Mouse (Mus musculus) hindbrain, embryonic 11.5 days (tissue): ENCODE data around the gene Hes2. TPM values are rescaled to one million over a fixed set of nuclear protein-coding genes. Genes with fewer than 3 reads are reported as not detected.
A peak's percentile ranks its signal among the peaks of the same experiment; 100 is the strongest.

Experiments
- ATAC-seq: fragments of 200-750 bp; cut with Nextera tagmentation; 2 replicates; pipeline ENCODE4 v1.8.0; 2017; ENCODE audit warnings: mild to moderate bottlenecking, moderate TSS enrichment, moderate library complexity; ENCODE audit not compliant: low FRiP score
- DNase-seq: peaks from one replicate; pipeline ENCODE4 v3.0.0-alpha.2; 2015; ENCODE audit warnings: low spot score
- H3K27ac ChIP-seq: fragments of 300-500 bp; sonication (generic); 2 replicates; pipeline ENCODE4 v1.5.1; 2014; ENCODE audit warnings: mild to moderate bottlenecking, low read depth, low read length
- H3K27me3 ChIP-seq: fragments of 300-500 bp; sonication (generic); 2 replicates; pipeline ENCODE4 v1.6.1; 2014; ENCODE audit warnings: mild to moderate bottlenecking, low read length, moderate library complexity, mixed read lengths; ENCODE audit not compliant: control insufficient read depth, insufficient read depth
- H3K36me3 ChIP-seq: fragments of 300-500 bp; sonication (generic); 2 replicates; pipeline ENCODE4 v1.6.1; 2014; ENCODE audit warnings: mild to moderate bottlenecking, low read length, moderate library complexity, mixed read lengths; ENCODE audit not compliant: control insufficient read depth, insufficient read depth
- H3K4me1 ChIP-seq: fragments of 300-500 bp; sonication (generic); replicated peaks from 2 replicates; pipeline ENCODE4 v1.6.1; 2014; ENCODE audit warnings: low read length, mixed read lengths; ENCODE audit not compliant: control insufficient read depth, insufficient read depth
- H3K4me2 ChIP-seq: fragments of 300-500 bp; sonication (generic); replicated peaks from 2 replicates; pipeline ENCODE4 v1.6.1; 2014; ENCODE audit warnings: mild to moderate bottlenecking, low read depth, low read length
- H3K4me3 ChIP-seq: fragments of 300-500 bp; sonication (generic); 2 replicates; pipeline ENCODE4 v1.5.1; 2014; ENCODE audit warnings: low read depth, low read length
- H3K9ac ChIP-seq: fragments of 300-500 bp; sonication (generic); 2 replicates; pipeline ENCODE4 v1.6.1; 2014; ENCODE audit warnings: low read depth, low read length
- H3K9me3 ChIP-seq: fragments of 300-500 bp; sonication (generic); 2 replicates; pipeline ENCODE4 v1.6.1; 2016; ENCODE audit warnings: low read length; ENCODE audit not compliant: control insufficient read depth
- WGBS: fragments of 180-500 bp; shearing (Covaris S2); extraction: QIAGEN DNeasy Blood & Tissue Kit; methylation state at CpG from one replicate; pipeline ENCODE4 v1.1.7; 2014; 5-methylcytosine and 5-hydroxymethylcytosine counted together
- polyA plus RNA-seq: library from polyadenylated mRNA; unstranded; fragments of >200 nt; fragmentation: Nextera tagmentation; extraction: Ambion mirVana; gene quantifications from 2 replicates; pipeline ENCODE4 v1.2.1, GENCODE M21; 2014

Hes2 gene
- polyA plus RNA-seq = 2.7 and 4.3 TPM in 2 replicates

GRCm38 (mm10) chr4:152158585-152159284 lies at the start of gene Hes2:
Hes2 (plus strand) TSS chr4:152158867.
- peaks cover 61% of the 10 kb centered on the region for H3K27me3 ChIP-seq
- WGBS = 5% methylated on average over 35 of the region's 35 CpGs
- H3K9ac ChIP-seq = no peak within 1 kb of the TSS
- peaks cover 10% of the 10 kb centered on the region for H3K4me1 ChIP-seq
- ATAC-seq (0 out of 2 replicates have a peak, but pooled peaks have one; percentile 40), DNase-seq (peak; percentile 44)
- H3K4me2 ChIP-seq = peak within 1 kb of the TSS; percentile 22
- H3K9me3 ChIP-seq = no peaks in the 10 kb centered on the region
- peak within 1 kb of the TSS; percentile 17; the same call in 1 of the 2 replicates for H3K4me3 ChIP-seq
- H3K36me3 ChIP-seq = no peaks in the 10 kb centered on the region
- no peak within 1 kb of the TSS for H3K27ac ChIP-seq

- H3K36me3 ChIP-seq = no peaks in the 10 kb centered on the region
- H3K4me2 ChIP-seq = no peak overlapping the region
- H3K27ac ChIP-seq = no peak overlapping the region
- H3K9ac ChIP-seq = no peak overlapping the region
- whole genome bisulfite sequencing = 79% methylated on average over 3 of the region's 3 CpGs
- H3K4me3 ChIP-seq = no peak overlapping the region
- no peaks in the 10 kb centered on the region for H3K9me3 ChIP-seq
- H3K27me3 ChIP-seq = peaks cover 5% of the 10 kb centered on the region
- ATAC-seq = no peak
- peaks cover 6% of the 10 kb centered on the region; the same call in 1 of the 2 replicates for H3K4me1 ChIP-seq
- DNase-seq = no peak
Observed at GRCm38 (mm10) chr4:152109509-152109908, 49.2 kb upstream of the Hes2 start.

GRCm38 (mm10) chr4:152110689-152111088 lies 48.0 kb upstream of the Hes2 start:
- H3K4me2 ChIP-seq = no peak overlapping the region
- no peak overlapping the region for H3K27ac ChIP-seq
- WGBS = 83% methylated on average over 4 of the region's 4 CpGs
- H3K9me3 ChIP-seq = no peaks in the 10 kb centered on the region
- peaks cover 11% of the 10 kb centered on the region; the same call in 1 of the 2 replicates for H3K4me1 ChIP-seq
- H3K9ac ChIP-seq = no peak overlapping the region
- H3K27me3 ChIP-seq = peaks cover 17% of the 10 kb centered on the region
- H3K36me3 ChIP-seq = no peaks in the 10 kb centered on the region
- no peak overlapping the region for H3K4me3 ChIP-seq
- DNase-seq = no peak
- no peak for ATAC-seq

GRCm38 (mm10) chr4:152112329-152112728 lies 46.3 kb upstream of the Hes2 start:
- no peak for DNase-seq
- no peak for ATAC-seq
- H3K9ac ChIP-seq = no peak overlapping the region
- H3K9me3 ChIP-seq = no peaks in the 10 kb centered on the region
- peaks cover 32% of the 10 kb centered on the region for H3K27me3 ChIP-seq
- H3K36me3 ChIP-seq = no peaks in the 10 kb centered on the region
- H3K4me1 ChIP-seq = peaks cover 14% of the 10 kb centered on the region
- WGBS = 82% methylated on average over 9 of the region's 9 CpGs
- H3K4me2 ChIP-seq = no peak overlapping the region
- no peak overlapping the region for H3K27ac ChIP-seq
- no peak overlapping the region for H3K4me3 ChIP-seq

- 51% methylated on average over 16 of the region's 16 CpGs for WGBS
- Histone ChIP-seq H3K4me3 (no peak overlapping the region), H3K9me3 (no peaks in the 10 kb centered on the region), H3K36me3 (no peaks in the 10 kb centered on the region), H3K9ac (no peak overlapping the region), H3K27me3 (peaks cover 50% of the 10 kb centered on the region), H3K27ac (no peak overlapping the region), H3K4me2 (no peak overlapping the region), H3K4me1 (peaks cover 9% of the 10 kb centered on the region)
- ATAC-seq = peak; percentile 33; the same call in 1 of the 2 replicates
- no peak for DNase-seq
Observed at GRCm38 (mm10) chr4:152114080-152114479, 44.6 kb upstream of the Hes2 start.

GRCm38 (mm10) chr4:152115921-152116612 lies 42.6 kb upstream of the Hes2 start, which contains the start of gene Tnfrsf25:
Tnfrsf25 (plus strand) TSS chr4:152115934.
- Histone ChIP-seq H3K4me2 (peak within 1 kb of the TSS; percentile 22), H3K9ac (no peak within 1 kb of the TSS), H3K27me3 (peaks cover 70% of the 10 kb centered on the region), H3K27ac (no peak within 1 kb of the TSS), H3K4me3 (no peak within 1 kb of the TSS), H3K36me3 (no peaks in the 10 kb centered on the region), H3K4me1 (peaks cover 22% of the 10 kb centered on the region), H3K9me3 (no peaks in the 10 kb centered on the region)
- 2% methylated on average over 29 of the region's 30 CpGs for WGBS
- no peak for DNase-seq
- no peak for ATAC-seq

- no peak overlapping the region for H3K27ac ChIP-seq
- no peaks in the 10 kb centered on the region for H3K9me3 ChIP-seq
- no peak overlapping the region for H3K4me3 ChIP-seq
- H3K4me1 ChIP-seq = peaks cover 22% of the 10 kb centered on the region
- ATAC-seq (no peak), DNase-seq (no peak)
- 75% methylated on average over 9 of the region's 9 CpGs for WGBS
- H3K36me3 ChIP-seq = no peaks in the 10 kb centered on the region
- H3K9ac ChIP-seq = no peak overlapping the region
- no peak overlapping the region for H3K4me2 ChIP-seq
- H3K27me3 ChIP-seq = peaks cover 85% of the 10 kb centered on the region
Observed at GRCm38 (mm10) chr4:152117538-152117937, 41.1 kb upstream of the Hes2 start.

- H3K27me3 ChIP-seq = peaks cover 98% of the 10 kb centered on the region
- no peaks in the 10 kb centered on the region for H3K9me3 ChIP-seq
- no peaks in the 10 kb centered on the region for H3K36me3 ChIP-seq
- H3K9ac ChIP-seq = no peak overlapping the region
- H3K4me3 ChIP-seq = 0 out of 2 replicates have a peak overlapping the region, but pooled peaks have one; percentile 8
- peak; percentile 83 for DNase-seq
- H3K27ac ChIP-seq = no peak overlapping the region
- 0 out of 2 replicates have a peak overlapping the region, but pooled peaks have one; percentile 17 for H3K4me2 ChIP-seq
- 4% methylated on average over 39 of the region's 39 CpGs for WGBS
- 0 out of 2 replicates have a peak, but pooled peaks have one; percentile 5 for ATAC-seq
- H3K4me1 ChIP-seq = peaks cover 22% of the 10 kb centered on the region
Observed at GRCm38 (mm10) chr4:152119396-152120292, 39.0 kb upstream of the Hes2 start.
